13 mouse cellular contexts compared by ENCODE assay signal in the genomic region with DNA sequence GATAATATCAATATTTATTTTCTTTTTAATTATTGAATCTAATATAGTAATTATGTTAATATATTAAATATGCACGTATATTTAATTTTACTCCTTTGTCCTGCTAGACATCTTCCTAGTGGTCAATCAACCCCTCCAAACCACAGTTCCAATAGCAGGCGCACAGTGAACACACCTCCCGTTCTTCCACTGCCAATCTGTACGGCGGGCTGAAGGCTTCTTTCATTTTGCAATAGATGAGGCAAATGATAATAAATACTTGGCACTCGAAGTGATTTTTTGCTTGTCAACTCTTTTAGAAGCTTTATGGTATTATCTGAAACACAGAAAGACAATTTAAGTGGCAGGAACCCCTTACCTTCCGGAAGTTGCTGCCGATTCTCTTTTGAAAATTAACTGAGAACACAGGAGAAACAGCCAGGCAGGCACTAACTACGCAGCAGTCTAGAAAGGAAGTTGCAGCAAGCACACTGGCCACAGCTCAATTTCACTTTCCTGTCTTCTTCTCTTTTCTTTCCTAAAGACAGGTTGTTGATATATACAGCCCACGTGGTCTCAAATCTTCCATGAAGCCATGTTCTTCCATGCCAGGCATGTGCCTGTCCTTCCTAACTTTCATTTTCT. TPM values are rescaled to one million over a fixed set of nuclear protein-coding genes. Genes with fewer than 3 reads are reported as not detected.
DNase-seq lines count a peak whose midpoint lies in the region; ATAC-seq and TF ChIP-seq lines count a peak whose summit lies in the region.
"Had no signal": no experiment of that assay in that cellular context is flagged by ENCODE, and none has a peak within 500 bp of the region (broad histone marks: within the 10 kb centered on the region; RNA-seq: fewer than 3 reads in every experiment).

No protein-coding gene starts in this region.

- intact Hi-C loops in left cerebral cortex, postnatal 36 days (cut with DNase I), result no loop called here

- H3K9ac ChIP-seq in neural tube, embryonic 15.5 days (replicated peaks), result no peak overlapping the region
- H3K9ac ChIP-seq: forebrain, postnatal 0 days; midbrain, embryonic 13.5 days had no signal

- H3K36me3 ChIP-seq in neural tube, embryonic 15.5 days, result no peaks in the 10 kb centered on the region
- H3K36me3 ChIP-seq: heart, embryonic 10.5 days; limb, embryonic 10.5 days; midbrain, embryonic 13.5 days had no signal

- peaks cover 28% of the 10 kb centered on the region for H3K27me3 ChIP-seq in neural tube, embryonic 15.5 days (replicated peaks)

- 0 out of 2 replicates have a peak overlapping the region, but pooled peaks have one; percentile 10 for H3K27ac ChIP-seq in layer of hippocampus, adult 2 months
- no peak overlapping the region for H3K27ac ChIP-seq in neural tube, embryonic 15.5 days (replicated peaks)
- H3K27ac ChIP-seq: heart, embryonic 10.5 days; hindbrain, postnatal 0 days; limb, embryonic 10.5 days; midbrain, embryonic 13.5 days had no signal

- no peak overlapping the region for H3K4me2 ChIP-seq in neural tube, embryonic 15.5 days
- H3K4me2 ChIP-seq: midbrain, embryonic 13.5 days had no signal

- no peak for DNase-seq in layer of hippocampus, adult 2 months (ENCODE audit: low spot score in 2 of 2)
- no peak for DNase-seq in layer of hippocampus, adult 8-10 months (ENCODE audit: low spot score in 2 of 2)
- DNase-seq in CD4-positive helper T cell, adult 2 months (ENCODE audit: low read depth, low spot score), result peak; percentile 71
- DNase-seq in right cerebral cortex, adult 18-20 months, result no peak
- DNase-seq in left cerebral cortex, postnatal 36 days (ENCODE audit: low spot score in 2 of 2), result no peak
- DNase-seq: forebrain, postnatal 0 days had no signal

- no peak for TF ChIP-seq CTCF in layer of hippocampus, adult 2 months (conservative IDR thresholded peaks at IDR 0.05)

- peak; percentile 68 for ATAC-seq in common myeloid progenitor, adult 5-6 weeks (replicated peaks; ENCODE audit: low read depth, poor library complexity, severe bottlenecking)
- ATAC-seq in megakaryocyte progenitor cell, adult 5-6 weeks (replicated peaks; ENCODE audit: poor library complexity), result peak; percentile 56
- no peak for ATAC-seq in neural tube, embryonic 15.5 days (ENCODE audit: low FRiP score)
- ATAC-seq: forebrain, postnatal 0 days; hindbrain, postnatal 0 days; midbrain, embryonic 13.5 days had no signal

- no peak overlapping the region for H3K4me3 ChIP-seq in layer of hippocampus, adult 2 months
- no peak overlapping the region for H3K4me3 ChIP-seq in neural tube, embryonic 15.5 days (replicated peaks)
- H3K4me3 ChIP-seq: heart, embryonic 10.5 days; limb, embryonic 10.5 days; midbrain, embryonic 13.5 days had no signal

- H3K9me3 ChIP-seq in neural tube, embryonic 15.5 days (replicated peaks), result no peaks in the 10 kb centered on the region
- H3K9me3 ChIP-seq: heart, embryonic 10.5 days; limb, embryonic 10.5 days; midbrain, embryonic 13.5 days had no signal

- WGBS in neural tube, embryonic 15.5 days, result 86% methylated on average over 10 of the region's 10 CpGs

- no peaks in the 10 kb centered on the region; the same call in 1 of the 2 replicates for H3K4me1 ChIP-seq in neural tube, embryonic 15.5 days

RNA-seq across cellular contexts. Expression of a gene that starts 45.0 kb away (rescaled TPM):
- 10 to 100 TPM; 30.4 to 32.7 TPM for total RNA-seq in layer of hippocampus, adult 2 months (2021)
- total RNA-seq in layer of hippocampus, adult 8-10 months (2022), result 10 to 100 TPM; 28.0 to 34.1 (median 31.2) TPM
- 9.9 and 15.8 TPM in 2 replicates for total RNA-seq in common myeloid progenitor, adult 5-6 weeks (2017)
- 10.7 and 10.9 TPM in 2 replicates for total RNA-seq in megakaryocyte progenitor cell, adult 5-6 weeks (2015)
- 27.4 and 29.5 TPM in 2 replicates for total RNA-seq in megakaryocyte progenitor cell, adult 5-6 weeks (2017)
- polyA plus RNA-seq in neural tube, embryonic 15.5 days (2015; fragmentation: Nextera tagmentation; extraction: Ambion mirVana), result 10.6 and 12.9 TPM in 2 replicates
- total RNA-seq in left cerebral cortex, postnatal 36 days (2021), result 10 to 100 TPM; 28.6 to 32.2 TPM
